Mouse (Mus musculus) forebrain, embryonic 15.5 days (tissue): ENCODE data around the gene Pi4k2a. TPM values are rescaled to one million over a fixed set of nuclear protein-coding genes. Genes with fewer than 3 reads are reported as not detected.

Source experiments
- polyA plus RNA-seq: library from polyadenylated mRNA; unstranded; fragments of >200 nt; fragmentation: Nextera tagmentation; extraction: Ambion mirVana; gene quantifications from 2 replicates; pipeline ENCODE4 v1.2.1, GENCODE M21; 2015

The Pi4k2a gene
- polyA plus RNA-seq, 1 experiment from 2014 or later = 33.6 TPM

Other genes with a start within 250 kb of the Pi4k2a start
- gene Frat2, start 242.3 kb upstream of the Pi4k2a start, polyA plus RNA-seq = 16.9 and 17.9 TPM in 2 replicates
- gene Rrp12, start 194.3 kb upstream of the Pi4k2a start, polyA plus RNA-seq = 16.7 and 17.3 TPM in 2 replicates
- 463 and 466 TPM in 2 replicates for gene Pgam1, start 178.5 kb upstream of the Pi4k2a start, polyA plus RNA-seq
- gene Exosc1, start 157.0 kb upstream of the Pi4k2a start, polyA plus RNA-seq = 76.8 and 78.4 TPM in 2 replicates
- 88.5 and 96.9 TPM in 2 replicates for gene Zdhhc16, start 157.0 kb upstream of the Pi4k2a start, polyA plus RNA-seq
- 34.8 and 36.4 TPM in 2 replicates for gene Mms19, start 109.3 kb upstream of the Pi4k2a start, polyA plus RNA-seq
- gene Ubtd1, start 108.7 kb upstream of the Pi4k2a start, polyA plus RNA-seq = 8.7 and 9.9 TPM in 2 replicates
- 0.36 and 0.51 TPM in 2 replicates for gene Ankrd2, start 54.5 kb upstream of the Pi4k2a start, polyA plus RNA-seq
- gene Hoga1, start 44.9 kb upstream of the Pi4k2a start, polyA plus RNA-seq = 0.96 and 1.2 TPM in 2 replicates
- not detected in 2 replicates for gene 4933411K16Rik, start 38.2 kb upstream of the Pi4k2a start, polyA plus RNA-seq
- 163 and 169 TPM in 2 replicates for gene Morn4, start 4.1 kb upstream of the Pi4k2a start, polyA plus RNA-seq
- gene Avpi1, start 38.6 kb downstream of the Pi4k2a start, polyA plus RNA-seq = 7.2 and 8.1 TPM in 2 replicates
- 1.7 and 2.6 TPM in 2 replicates for gene Marveld1, start 56.9 kb downstream of the Pi4k2a start, polyA plus RNA-seq
- gene Zfyve27, start 73.5 kb downstream of the Pi4k2a start, polyA plus RNA-seq = 64.1 and 64.8 TPM in 2 replicates
- 0.54 and 0.78 TPM in 2 replicates for gene Sfrp5, start 111.8 kb downstream of the Pi4k2a start, polyA plus RNA-seq
- gene Golga7b, start 157.1 kb downstream of the Pi4k2a start, polyA plus RNA-seq = 28.6 and 31.5 TPM in 2 replicates